Mouse (Mus musculus) heart, embryonic 11.5 days (tissue): Measurements from ENCODE around the gene Ankle1. TPM values are rescaled to one million over a fixed set of nuclear protein-coding genes. Genes with fewer than 3 reads are reported as not detected.

ENCODE experiments used
- ATAC-seq: fragments of 200-750 bp; cut with Nextera tagmentation; replicated peaks from 2 replicates; pipeline ENCODE4 v1.8.0; 2017; ENCODE audit warnings: moderate library complexity; ENCODE audit not compliant: insufficient number of reproducible peaks, low FRiP score, low TSS enrichment
- H3K27ac ChIP-seq: fragments of 300-500 bp; sonication (generic); 2 replicates; pipeline ENCODE4 v1.5.1; 2014; ENCODE audit warnings: mild to moderate bottlenecking, low read depth, low read length
- H3K27me3 ChIP-seq: fragments of 300-500 bp; sonication (generic); 2 replicates; pipeline ENCODE4 v1.6.1; 2014; ENCODE audit warnings: mild to moderate bottlenecking, low read length, mixed read lengths; ENCODE audit not compliant: control insufficient read depth, insufficient read depth
- H3K36me3 ChIP-seq: fragments of 300-500 bp; sonication (generic); 2 replicates; pipeline ENCODE4 v1.6.1; 2014; ENCODE audit warnings: mild to moderate bottlenecking, low read length, moderate library complexity, mixed read lengths; ENCODE audit not compliant: control insufficient read depth, insufficient read depth
- H3K4me1 ChIP-seq: fragments of 300-500 bp; sonication (generic); 2 replicates; pipeline ENCODE4 v1.6.1; 2014; ENCODE audit warnings: low read length; ENCODE audit not compliant: control insufficient read depth, insufficient read depth
- H3K4me2 ChIP-seq: fragments of 300-500 bp; sonication (generic); 2 replicates; pipeline ENCODE4 v1.6.1; 2014; ENCODE audit warnings: mild to moderate bottlenecking, moderate library complexity
- H3K4me3 ChIP-seq: fragments of 300-500 bp; sonication (generic); 2 replicates; pipeline ENCODE4 v1.5.1; 2014; ENCODE audit warnings: low read depth, low read length
- H3K9ac ChIP-seq: fragments of 300-500 bp; sonication (generic); 2 replicates; pipeline ENCODE4 v1.6.1; 2014; ENCODE audit warnings: mild to moderate bottlenecking, low read depth, low read length, moderate library complexity
- H3K9me3 ChIP-seq: fragments of 300-500 bp; sonication (generic); replicated peaks from 2 replicates; pipeline ENCODE4 v1.6.1; 2016; ENCODE audit warnings: low read length; ENCODE audit not compliant: control insufficient read depth
- WGBS: fragments of 180-500 bp; shearing (Covaris S2); extraction: QIAGEN DNeasy Blood & Tissue Kit; methylation state at CpG from one replicate; pipeline ENCODE4 v1.1.7; 2014; ENCODE audit not compliant: insufficient replicate concordance; 5-methylcytosine and 5-hydroxymethylcytosine counted together
- polyA plus RNA-seq: library from polyadenylated mRNA; unstranded; fragments of >200 nt; fragmentation: Nextera tagmentation; extraction: Ambion mirVana; gene quantifications from 2 replicates; pipeline ENCODE4 v1.2.1, GENCODE M21; 2014

Ankle1 gene
- polyA plus RNA-seq, 1 experiment from 2014 or later, result 23.0 TPM

DNA sequence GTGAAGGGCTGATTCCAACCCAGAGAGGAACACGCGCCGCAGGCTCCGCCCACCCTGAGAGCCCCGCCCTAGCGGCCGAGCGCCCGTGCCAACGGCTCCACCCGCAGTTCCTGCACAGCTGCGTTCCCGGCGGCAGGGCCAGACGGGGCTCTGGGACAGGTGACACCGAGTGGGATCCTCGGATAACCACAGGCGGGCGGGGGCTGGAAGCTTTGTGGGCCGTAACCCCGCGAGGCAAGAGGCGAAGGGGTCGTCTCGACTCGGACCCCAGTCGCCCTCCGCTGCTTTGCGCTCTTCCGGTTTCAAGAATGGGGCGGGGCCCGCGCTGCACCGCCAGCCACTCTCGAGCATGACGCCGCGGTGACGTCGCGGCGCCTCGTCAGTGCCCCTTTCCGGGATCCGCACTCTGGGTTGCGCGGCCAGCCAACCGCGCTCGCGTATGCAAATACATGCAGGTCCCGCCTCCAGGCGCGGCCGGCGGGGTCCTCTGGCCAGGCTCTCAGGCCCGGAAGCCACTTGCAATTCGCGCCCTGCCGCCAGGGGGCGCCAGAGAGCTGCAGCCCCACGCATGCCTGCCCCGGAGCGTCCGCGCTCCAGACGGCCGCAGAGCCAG lies 34.5 kb upstream of the Ankle1 start, which contains the start of gene Ocel1:
Gene Ocel1, plus strand, starts transcription at position 63 of the 613 bp plus-strand sequence.
- Histone ChIP-seq H3K9me3 (no peaks in the 10 kb centered on the region), H3K4me1 (peaks cover 26% of the 10 kb centered on the region), H3K4me2 (peak within 1 kb of the TSS; percentile 59), H3K9ac (peak within 1 kb of the TSS; percentile 72), H3K4me3 (peak within 1 kb of the TSS; percentile 70), H3K27ac (peak within 1 kb of the TSS; percentile 62), H3K36me3 (peaks cover 20% of the 10 kb centered on the region), H3K27me3 (no peaks in the 10 kb centered on the region)
- WGBS, result under 1% methylated on average over 68 of the region's 68 CpGs
- peak; percentile 82 for ATAC-seq

DNA sequence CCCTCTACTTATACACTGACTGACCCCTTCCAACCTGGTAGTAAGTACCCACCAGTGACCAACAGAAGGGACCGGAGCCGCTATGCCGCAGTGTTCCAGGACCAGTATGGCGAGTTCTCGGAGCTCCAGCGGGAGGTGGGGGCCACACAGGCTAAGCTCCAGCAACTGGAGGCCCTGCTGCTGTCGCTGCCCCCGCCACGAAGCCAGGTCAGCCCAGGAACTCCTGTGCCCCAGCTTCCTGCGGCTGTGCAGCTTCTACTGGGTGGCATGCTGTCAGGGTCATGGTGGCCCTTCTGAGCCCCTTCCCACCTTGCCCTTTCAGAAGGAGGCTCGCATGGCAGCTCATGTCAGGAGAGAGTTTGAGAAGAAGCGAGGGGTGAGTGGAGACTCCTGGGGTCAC lies 33.4 kb upstream of the Ankle1 start:
- H3K27ac ChIP-seq, result 0 out of 2 replicates have a peak overlapping the region, but pooled peaks have one; percentile 24
- no peaks in the 10 kb centered on the region for H3K9me3 ChIP-seq
- H3K4me2 ChIP-seq, result no peak overlapping the region
- no peak overlapping the region for H3K9ac ChIP-seq
- no peaks in the 10 kb centered on the region for H3K27me3 ChIP-seq
- H3K4me3 ChIP-seq, result no peak overlapping the region
- no peak for ATAC-seq
- peaks cover 20% of the 10 kb centered on the region for H3K36me3 ChIP-seq
- WGBS, result 79% methylated on average over 12 of the region's 12 CpGs
- H3K4me1 ChIP-seq, result peaks cover 33% of the 10 kb centered on the region

DNA sequence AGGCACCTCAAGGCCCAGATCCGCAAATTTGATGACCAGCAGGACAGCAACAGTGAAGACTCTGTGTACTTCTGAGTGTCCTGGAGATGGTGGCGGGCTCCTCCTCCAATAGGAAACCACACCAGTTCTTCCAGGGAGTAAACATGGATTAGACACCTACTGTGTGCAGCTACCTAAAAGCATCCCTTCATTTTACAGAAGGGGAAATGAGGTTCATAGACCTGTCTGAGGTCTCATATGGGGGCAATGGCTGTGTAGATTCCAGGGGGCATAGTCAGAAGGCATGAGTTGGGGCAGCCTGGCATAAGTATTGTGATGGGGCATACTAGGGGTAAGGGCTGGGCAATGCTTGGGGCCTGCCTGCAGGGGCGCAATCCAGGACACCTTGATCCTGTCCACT lies 32.8 kb upstream of the Ankle1 start:
- Histone ChIP-seq H3K9ac (no peak overlapping the region), H3K36me3 (peaks cover 25% of the 10 kb centered on the region)
- ATAC-seq, result no peak

DNA sequence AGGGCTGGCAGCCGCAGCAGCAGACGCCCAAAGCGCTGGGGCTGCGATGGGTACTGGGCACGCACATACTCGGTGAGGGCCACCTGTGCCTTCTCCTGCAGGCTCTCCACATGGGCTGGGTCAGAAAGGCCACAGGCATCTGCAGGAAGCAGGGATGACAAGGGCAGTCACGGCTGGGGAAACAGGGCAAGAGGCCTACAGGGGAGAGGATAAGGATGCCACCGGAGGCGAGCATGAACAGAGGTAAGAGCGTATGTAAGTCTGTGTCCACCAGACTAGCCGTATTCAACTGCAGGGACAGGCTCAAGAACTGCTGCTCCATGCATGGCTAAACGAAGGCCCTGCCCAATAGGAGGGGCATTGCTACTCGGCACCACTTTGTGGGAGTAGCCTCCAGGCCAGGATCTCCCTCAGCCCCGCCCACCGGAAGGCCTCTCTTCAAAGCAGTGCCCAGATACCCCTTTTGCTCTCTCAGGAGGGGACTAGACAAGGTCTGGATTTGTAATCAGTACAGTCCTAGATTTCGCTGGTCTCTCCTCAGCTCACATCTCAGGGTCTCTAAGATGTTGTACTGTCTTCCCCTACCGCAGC lies 31.1 kb upstream of the Ankle1 start:
- H3K27me3 ChIP-seq, result peaks cover 2% of the 10 kb centered on the region; the same call in 1 of the 2 replicates
- H3K4me1 ChIP-seq, result peaks cover 31% of the 10 kb centered on the region
- 74% methylated on average over 17 of the region's 17 CpGs for WGBS
- peaks cover 23% of the 10 kb centered on the region for H3K36me3 ChIP-seq
- no peak overlapping the region for H3K4me3 ChIP-seq
- H3K9ac ChIP-seq, result no peak overlapping the region
- no peaks in the 10 kb centered on the region for H3K9me3 ChIP-seq
- H3K27ac ChIP-seq, result no peak overlapping the region
- no peak for ATAC-seq
- no peak overlapping the region for H3K4me2 ChIP-seq

More for the DNA sequence above, 32.8 kb upstream of the Ankle1 start:
- Histone ChIP-seq H3K4me3 (no peak overlapping the region), H3K27ac (no peak overlapping the region), H3K4me2 (no peak overlapping the region), H3K4me1 (peaks cover 30% of the 10 kb centered on the region), H3K27me3 (peaks cover 2% of the 10 kb centered on the region; the same call in 1 of the 2 replicates), H3K9me3 (no peaks in the 10 kb centered on the region)
- 90% methylated on average over 3 of the region's 3 CpGs for WGBS

DNA sequence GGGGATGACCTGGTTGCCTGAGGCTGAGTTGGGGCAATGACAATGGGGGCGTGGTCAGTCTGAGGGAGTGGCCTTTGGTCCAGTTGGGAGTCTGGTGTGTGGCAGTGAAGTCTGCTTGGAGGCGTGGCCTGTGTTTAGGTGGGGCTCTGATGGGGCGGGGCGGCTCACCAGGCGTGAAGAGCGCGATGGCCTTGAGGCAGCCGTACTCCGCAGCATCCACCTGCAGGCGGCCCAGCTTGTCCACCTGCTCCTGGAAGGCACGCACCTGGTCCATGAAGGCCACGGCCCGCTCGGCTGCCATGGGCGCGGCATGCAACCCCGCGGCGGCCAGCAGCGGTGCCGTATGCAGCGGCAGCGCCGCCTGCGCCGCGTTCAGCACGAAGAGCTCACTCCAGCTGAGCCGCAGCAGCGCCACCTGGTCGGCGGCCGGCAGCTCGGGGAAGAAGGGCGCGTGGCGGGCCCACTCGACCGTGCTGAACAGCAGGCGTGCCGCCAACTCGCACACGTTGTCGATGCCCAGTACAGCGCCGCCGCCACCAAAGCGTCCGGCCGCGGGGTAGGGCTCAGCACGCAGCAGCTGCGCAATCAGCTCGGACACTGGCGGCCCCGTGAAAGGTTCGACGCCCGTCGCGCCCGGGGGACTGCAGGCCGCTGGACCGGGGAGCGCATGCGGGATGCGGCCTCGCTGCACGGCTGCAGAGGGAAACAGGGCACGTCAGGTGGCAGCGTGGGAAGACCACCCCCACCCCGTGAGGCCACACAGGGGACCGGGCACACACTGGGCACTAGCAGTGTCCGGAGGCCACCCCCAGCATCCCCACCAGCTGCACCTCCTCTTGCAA lies 30.0 kb upstream of the Ankle1 start:
- H3K27ac ChIP-seq, result no peak overlapping the region
- peaks cover 23% of the 10 kb centered on the region for H3K36me3 ChIP-seq
- H3K4me2 ChIP-seq, result peak overlapping the region; percentile 61
- H3K9me3 ChIP-seq, result no peaks in the 10 kb centered on the region
- H3K9ac ChIP-seq, result peak overlapping the region; percentile 47; the same call in 1 of the 2 replicates
- ATAC-seq, result peak; percentile 37
- H3K27me3 ChIP-seq, result peaks cover 2% of the 10 kb centered on the region; the same call in 1 of the 2 replicates
- WGBS, result 11% methylated on average over 74 of the region's 74 CpGs
- peaks cover 35% of the 10 kb centered on the region for H3K4me1 ChIP-seq
- H3K4me3 ChIP-seq, result peak overlapping the region; percentile 24

DNA sequence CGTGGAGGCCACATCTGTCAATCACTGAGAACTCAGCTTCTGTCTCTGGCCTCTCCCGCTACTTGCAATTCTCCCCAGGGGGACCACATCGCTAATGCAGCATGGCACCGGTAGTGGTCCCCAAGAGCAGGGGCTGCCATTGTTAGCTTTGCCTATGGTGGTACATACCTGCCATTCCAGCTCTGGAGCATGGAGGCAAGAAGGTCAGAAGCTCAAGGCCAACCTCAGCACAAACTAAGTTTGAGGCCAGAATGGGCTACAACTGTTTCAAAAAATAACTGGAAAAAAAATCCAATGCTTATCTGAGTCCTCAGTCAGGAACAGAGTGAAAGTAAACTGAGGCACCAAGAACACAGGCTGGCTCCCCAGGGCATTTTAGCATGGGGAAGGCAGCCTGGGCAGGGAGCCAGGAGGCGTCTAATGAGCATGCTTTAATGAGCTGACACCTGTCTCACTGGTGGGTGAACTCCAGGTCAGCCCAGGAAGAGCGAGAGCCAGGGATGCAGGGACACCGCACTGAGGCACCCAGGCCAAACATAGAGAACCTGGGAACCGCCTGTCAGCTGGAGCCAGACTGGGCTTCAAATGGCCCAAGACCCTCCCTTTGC lies 29.3 kb upstream of the Ankle1 start:
- peaks cover 2% of the 10 kb centered on the region; the same call in 1 of the 2 replicates for H3K27me3 ChIP-seq
- WGBS, result 51% methylated on average over 8 of the region's 8 CpGs
- H3K9ac ChIP-seq, result no peak overlapping the region
- H3K9me3 ChIP-seq, result no peaks in the 10 kb centered on the region
- ATAC-seq, result no peak
- peak overlapping the region; percentile 61 for H3K4me2 ChIP-seq
- H3K4me3 ChIP-seq, result peak overlapping the region; percentile 24; the same call in 1 of the 2 replicates
- H3K27ac ChIP-seq, result no peak overlapping the region
- H3K36me3 ChIP-seq, result peaks cover 23% of the 10 kb centered on the region
- peaks cover 35% of the 10 kb centered on the region for H3K4me1 ChIP-seq

DNA sequence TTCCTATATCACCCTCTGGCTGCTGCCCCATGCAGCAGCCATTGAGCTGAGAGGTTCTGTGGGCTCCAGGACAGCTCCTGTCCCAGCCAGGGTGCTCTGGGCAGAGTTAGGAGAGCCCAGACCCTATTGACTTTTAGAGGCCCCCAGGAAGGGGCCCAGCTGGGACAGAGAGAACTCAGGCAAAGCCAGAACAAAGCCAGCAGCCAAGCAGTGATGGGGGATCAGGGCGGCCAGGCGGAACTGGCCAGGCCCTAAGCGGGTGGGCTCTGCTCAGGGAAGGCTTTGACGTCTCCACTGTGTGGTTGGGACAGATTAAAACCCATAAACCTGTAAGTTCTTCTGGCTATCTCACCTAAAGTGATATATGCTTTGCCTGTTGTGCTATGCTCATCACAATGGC lies 26.8 kb upstream of the Ankle1 start:
- Histone ChIP-seq H3K36me3 (peaks cover 19% of the 10 kb centered on the region), H3K9me3 (no peaks in the 10 kb centered on the region), H3K4me3 (no peak overlapping the region), H3K9ac (no peak overlapping the region), H3K27ac (no peak overlapping the region), H3K4me1 (peaks cover 38% of the 10 kb centered on the region), H3K27me3 (peaks cover 2% of the 10 kb centered on the region; the same call in 1 of the 2 replicates), H3K4me2 (peak overlapping the region; percentile 67)
- no peak for ATAC-seq
- 75% methylated on average over 4 of the region's 4 CpGs for WGBS

DNA sequence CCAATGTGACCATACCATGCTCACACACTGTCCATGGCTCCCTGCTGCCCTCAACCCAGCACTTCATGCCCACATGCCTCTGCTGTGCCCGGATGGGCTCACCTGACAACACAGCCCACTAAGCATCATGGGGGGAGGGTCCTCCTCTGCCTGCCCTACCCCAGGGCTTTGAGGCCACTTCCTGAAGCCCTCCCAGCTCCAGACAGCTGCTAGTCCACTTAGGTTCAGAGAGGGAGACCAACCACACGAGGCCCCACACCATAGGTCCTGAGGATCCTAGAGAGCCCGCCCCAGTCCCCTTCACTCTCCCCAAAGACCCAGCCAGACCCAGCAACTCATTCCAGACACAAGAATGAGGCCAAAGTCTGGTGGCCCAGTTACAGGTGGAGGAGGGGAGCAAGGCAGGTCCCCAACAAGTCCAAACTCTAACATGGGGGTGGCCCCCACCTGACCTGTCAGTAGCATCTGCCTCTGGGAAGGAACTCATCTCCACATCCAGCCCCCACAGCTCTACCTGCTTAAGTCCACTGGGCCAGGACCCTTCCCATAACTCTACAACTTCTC lies 26.2 kb upstream of the Ankle1 start:
- Histone ChIP-seq H3K9me3 (no peaks in the 10 kb centered on the region), H3K4me1 (peaks cover 38% of the 10 kb centered on the region)

More for the DNA sequence above, 26.2 kb upstream of the Ankle1 start:
- WGBS, result 48% methylated on average over 3 of the region's 3 CpGs
- peaks cover 2% of the 10 kb centered on the region; the same call in 1 of the 2 replicates for H3K27me3 ChIP-seq
- ATAC-seq, result no peak
- H3K36me3 ChIP-seq, result peaks cover 14% of the 10 kb centered on the region
- peak overlapping the region; percentile 67 for H3K4me2 ChIP-seq
- H3K9ac ChIP-seq, result peak overlapping the region; percentile 81
- H3K27ac ChIP-seq, result no peak overlapping the region
- peak overlapping the region; percentile 74 for H3K4me3 ChIP-seq
